Mouse (Mus musculus): ENCODE results near the gene Grm7.

The Grm7 gene

DNA sequence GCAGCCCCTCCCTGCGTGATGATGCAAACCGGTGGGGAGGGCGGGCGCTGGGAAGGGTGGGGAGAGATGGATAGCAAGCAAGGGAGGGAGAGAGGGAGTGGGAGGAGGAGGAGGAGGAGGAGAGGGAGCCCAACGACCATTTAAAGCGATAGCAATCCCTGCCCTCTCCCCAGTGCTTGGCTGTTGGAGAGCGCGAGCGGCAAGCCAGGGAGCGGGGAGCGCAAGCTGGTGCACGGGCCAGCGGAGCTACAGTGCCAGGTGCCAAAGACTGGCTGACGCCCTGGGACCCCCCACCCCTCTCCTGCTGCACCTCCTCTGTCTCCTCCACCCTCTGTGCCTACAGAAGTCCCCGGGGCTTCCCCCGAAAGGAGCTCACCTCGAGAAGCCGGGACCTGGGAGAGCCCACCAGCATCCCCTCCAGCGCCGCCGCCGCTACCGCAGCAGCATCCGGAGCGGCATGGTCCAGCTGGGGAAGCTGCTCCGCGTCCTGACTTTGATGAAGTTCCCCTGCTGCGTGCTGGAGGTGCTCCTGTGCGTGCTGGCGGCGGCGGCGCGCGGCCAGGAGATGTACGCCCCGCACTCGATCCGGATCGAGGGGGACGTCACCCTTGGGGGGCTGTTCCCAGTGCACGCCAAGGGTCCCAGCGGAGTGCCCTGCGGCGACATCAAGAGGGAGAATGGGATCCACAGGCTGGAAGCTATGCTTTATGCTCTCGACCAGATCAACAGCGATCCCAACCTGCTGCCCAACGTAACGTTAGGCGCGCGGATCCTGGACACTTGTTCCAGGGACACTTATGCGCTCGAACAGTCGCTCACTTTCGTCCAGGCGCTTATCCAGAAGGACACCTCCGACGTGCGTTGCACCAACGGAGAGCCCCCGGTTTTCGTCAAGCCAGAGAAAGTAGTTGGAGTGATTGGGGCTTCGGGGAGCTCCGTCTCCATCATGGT lies at the start of gene Grm7:
Gene Grm7, plus strand, starts transcription at position 171 of the 951 bp plus-strand sequence.
- no peak for DNase-seq (ENCODE audit: low read depth)

DNA sequence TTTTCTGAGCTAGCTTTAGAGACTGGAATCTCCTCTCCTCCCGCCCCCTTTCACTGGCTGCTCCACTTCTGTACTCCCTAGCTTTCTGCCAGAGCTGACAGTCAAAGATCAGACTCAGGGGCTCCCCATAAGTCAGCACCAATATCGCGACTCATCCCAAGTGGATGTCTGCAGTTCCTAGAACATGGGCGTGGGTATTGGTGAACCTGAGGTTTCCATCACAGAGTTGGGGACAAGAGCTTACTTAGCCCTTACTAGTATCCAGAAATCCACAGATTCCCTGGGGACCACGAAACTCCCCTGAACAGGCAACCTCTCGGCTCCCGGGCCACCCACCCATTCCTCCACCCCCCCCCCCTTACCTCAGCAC lies 355 bp upstream of the Grm7 start:
- DNase-seq (ENCODE audit: low read depth) = no peak

DNA sequence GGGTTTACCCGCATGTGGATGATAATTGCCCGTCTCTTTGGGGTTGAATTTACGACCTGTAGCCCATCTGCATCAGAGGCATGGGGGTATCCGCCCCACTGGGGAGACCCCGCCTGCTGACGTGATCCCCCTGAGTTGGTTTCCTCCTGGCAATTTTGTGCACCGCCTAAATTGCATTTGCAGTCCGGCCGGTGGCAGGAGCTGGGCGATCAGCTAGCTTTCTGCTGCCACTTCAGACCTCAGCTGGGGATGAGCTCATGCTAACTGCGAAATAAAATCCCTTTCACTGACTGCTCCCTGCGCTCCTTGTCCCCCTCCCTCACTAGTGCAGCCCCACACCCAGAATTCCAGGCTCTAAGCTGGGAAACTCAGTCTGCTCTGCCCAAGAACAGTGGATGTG lies 1.5 kb downstream of the Grm7 start:
- DNase-seq (ENCODE audit: low read depth) = no peak

DNA sequence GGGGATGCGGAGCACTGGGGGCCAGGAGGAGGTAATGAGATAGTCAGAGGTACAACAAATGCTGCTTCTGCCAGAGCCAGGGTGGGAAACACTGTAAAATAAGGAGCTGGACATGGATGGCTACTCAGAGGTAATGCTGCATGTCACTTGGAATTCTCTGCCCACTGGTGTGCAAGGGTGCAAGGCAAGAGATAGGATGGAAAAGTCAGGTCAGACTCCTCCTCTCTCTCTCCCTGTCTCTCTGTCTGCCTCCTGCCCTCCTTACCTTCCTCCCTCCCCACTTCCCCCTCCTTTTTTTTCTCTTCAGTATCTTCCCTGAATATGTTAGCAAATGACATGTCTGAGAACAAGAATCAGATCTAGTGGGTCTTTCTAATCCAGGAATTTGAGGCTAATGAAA lies 3.8 kb downstream of the Grm7 start:
- no peak for DNase-seq (ENCODE audit: low read depth)

GRCm38 (mm10) chr6:110653361-110654001 lies 8.1 kb downstream of the Grm7 start:
- no peak for DNase-seq (ENCODE audit: low read depth)

DNA sequence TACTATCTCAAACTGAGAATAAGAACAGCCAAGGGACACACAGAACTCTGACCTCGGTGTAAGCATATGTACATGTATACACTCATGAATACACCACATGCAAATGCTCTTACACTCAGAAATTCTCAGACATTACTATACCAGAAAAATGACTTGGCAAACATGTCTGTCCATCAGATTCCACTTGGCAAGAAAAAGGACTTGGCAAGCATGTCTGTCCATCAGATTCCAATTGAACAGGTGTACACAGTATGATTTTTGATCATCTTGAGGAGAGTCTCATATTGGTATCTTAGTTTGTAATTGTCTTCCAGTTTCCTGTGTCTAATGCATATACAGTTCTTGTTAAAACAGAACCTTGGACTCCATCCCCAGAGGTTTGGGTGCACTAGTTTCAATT lies 19.1 kb downstream of the Grm7 start:
- DNase-seq (ENCODE audit: low read depth) = no peak

DNA sequence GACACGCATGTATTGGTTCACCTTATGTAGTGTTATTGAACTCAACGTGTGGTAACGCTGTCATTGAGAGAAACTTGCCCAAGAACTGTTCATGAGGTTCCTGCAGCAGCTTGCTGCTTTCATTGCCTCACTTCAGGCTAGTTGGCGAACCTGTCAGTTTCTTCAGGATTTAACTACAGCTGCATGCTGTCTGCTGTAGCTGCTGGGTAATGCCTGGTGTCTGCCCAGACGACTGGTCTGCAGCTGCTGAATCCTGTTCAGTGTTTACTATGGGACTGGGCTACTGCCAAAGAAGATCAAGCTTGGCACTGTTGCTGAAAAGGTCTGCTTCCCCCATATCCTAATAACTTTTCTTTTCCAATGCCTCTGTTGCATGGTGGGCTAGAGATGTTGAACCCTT lies 23.1 kb downstream of the Grm7 start:
- DNase-seq (ENCODE audit: low read depth) = no peak

DNA sequence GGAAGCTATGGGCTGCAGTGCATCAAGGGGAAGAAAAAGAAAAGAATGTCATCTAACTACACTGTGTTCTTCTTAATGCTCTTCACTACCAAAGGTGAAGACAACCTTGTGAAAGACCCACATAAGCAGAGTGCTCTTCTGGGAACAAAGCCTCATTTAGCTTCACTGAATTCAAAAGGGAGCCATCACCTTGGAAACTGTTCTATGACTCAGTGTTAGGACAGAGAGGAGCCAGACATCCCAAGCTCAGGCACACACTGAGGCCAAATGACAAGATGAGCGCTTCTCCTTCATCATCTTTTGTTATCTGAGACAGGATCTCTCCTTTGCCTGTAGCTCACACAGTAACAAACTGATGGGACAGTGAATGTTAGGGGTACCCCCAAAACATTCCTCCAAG lies 45.6 kb downstream of the Grm7 start:
- no peak for DNase-seq (ENCODE audit: low read depth)

- no peak for DNase-seq (ENCODE audit: low read depth)
Observed at GRCm38 (mm10) chr6:110709763-110710162, 64.4 kb downstream of the Grm7 start.

DNA sequence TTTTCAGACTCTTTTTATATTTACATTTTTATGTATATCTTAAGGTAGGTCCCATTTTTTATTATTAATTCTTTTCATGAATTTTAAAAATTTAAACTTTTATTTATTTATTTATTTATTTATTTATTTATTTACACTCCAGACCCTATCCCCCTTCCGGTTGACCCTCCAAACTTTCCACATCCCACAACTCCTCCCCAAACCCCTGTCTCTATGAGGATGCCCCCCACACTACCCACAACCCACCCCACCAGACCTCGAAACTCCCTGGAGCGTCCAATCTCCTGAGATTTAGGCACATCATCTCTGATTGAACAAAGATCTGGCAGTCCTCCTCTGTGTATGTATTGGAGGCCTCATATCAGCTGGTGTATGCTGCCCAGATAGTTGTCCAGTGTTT lies 69.6 kb downstream of the Grm7 start:
- no peak for DNase-seq (ENCODE audit: low read depth)

- no peak for DNase-seq (ENCODE audit: low read depth)
Observed at GRCm38 (mm10) chr6:110723371-110723770, 78.0 kb downstream of the Grm7 start.

DNA sequence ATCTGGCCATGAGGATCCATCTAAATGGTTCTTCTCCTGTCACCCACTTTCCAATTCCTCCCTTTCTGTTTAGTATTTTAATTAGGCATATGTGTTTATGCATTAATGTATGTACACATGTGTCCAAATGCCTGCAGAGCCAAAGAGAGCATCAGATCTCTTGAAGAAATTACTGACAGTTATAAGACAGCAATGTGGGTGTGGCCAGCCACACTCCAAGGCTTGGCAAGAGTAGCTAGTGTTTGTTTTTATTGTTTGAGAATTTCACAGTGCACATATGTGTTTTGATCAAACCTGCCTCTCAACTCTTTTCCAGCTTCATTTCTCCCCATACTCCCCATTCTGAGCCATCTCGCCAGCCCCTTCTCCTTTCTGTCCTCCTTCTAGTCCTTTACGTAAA lies 88.5 kb downstream of the Grm7 start:
- DNase-seq (ENCODE audit: low read depth) = no peak

GRCm38 (mm10) chr6:110743981-110744670 lies 98.7 kb downstream of the Grm7 start:
- no peak for DNase-seq (ENCODE audit: low read depth)

GRCm38 (mm10) chr6:110755921-110756320 lies 110.5 kb downstream of the Grm7 start:
- no peak for DNase-seq (ENCODE audit: low read depth)

- no peak for DNase-seq (ENCODE audit: low read depth)
Observed at GRCm38 (mm10) chr6:110769588-110769987, 124.2 kb downstream of the Grm7 start.

GRCm38 (mm10) chr6:110772652-110773051 lies 127.3 kb downstream of the Grm7 start:
- no peak for DNase-seq (ENCODE audit: low read depth)

DNA sequence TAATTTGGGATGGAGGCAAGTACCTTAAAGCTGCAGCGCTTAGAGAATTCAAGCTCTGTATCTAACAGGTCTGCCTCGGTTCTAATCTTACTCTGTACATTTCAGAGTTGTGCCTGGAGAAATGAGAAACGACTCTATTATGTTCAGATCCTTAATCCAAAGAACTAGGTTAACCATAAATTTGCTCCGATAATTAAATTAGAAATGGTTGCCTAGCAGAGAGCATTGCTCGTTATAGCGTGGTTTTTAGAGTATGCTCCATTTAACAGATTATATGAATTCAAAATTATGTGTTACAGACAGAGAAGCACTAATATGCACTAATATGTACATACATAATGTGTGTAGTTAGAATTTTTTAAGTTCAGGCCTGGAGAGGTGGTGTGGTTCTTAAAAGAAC lies 130.7 kb downstream of the Grm7 start:
- DNase-seq (ENCODE audit: low read depth) = no peak

DNA sequence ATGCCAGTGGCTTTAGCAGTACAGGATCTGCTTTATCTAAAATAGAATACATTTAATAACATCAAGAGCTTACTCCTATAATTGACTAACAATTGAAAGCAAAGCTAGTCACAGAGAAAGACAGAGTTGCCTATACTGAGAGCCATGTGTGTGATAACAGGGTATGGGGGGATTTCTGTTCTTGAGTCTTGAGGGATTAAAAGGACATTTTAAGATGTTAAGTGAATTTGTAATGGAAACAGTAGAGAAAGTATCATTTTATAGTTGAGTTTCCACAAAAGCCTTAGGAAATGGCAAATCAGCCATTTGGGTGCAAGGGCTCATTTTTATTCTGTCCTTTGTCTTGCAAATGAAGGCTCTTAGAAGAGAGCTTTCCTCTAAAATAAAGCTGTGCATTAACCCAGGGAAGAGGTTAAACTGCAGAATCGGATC lies 140.1 kb downstream of the Grm7 start:
- no peak for DNase-seq (ENCODE audit: low read depth)

- DNase-seq (ENCODE audit: low read depth) = no peak
Observed at GRCm38 (mm10) chr6:110792696-110793095, 147.3 kb downstream of the Grm7 start.

DNA sequence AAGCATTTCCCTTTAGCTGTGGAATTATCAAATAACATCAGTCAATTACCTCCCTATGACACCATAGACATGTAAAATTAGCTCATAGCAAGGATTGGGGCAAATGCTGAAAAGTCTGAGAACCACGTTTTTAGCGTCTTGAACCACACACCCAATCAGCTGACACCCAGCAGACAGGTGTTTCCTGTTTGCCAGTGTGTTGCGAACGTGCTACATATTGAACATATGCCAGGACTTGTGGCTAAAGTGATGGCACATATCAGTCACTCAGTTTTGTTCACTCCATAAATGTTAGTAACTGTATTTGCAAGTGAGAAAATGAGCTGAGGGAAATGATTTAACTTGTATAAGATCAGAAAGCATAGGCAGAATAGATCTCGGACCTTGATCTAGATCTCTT lies 162.1 kb downstream of the Grm7 start:
- DNase-seq (ENCODE audit: low read depth) = peak; percentile 20

DNA sequence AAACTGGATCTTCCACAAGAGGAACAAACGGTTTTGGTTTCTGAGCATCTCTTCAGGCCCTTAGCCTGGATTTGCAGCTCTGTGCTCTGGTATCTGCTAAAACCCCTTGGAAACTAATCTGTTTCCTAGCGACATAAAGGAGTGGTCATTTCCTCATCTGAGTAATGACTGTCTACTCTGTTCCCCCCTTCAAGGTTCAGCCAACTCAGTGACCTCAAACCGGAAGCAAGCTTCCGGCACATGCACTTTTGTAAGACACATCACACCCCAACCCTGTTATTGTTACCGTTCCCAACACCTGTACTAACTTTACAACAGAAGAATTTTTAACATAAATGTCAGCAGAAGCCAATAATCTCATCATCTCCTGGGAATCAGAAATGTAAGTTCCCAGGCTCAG lies 166.8 kb downstream of the Grm7 start:
- no peak for DNase-seq (ENCODE audit: low read depth)

GRCm38 (mm10) chr6:110818236-110818635 lies 172.9 kb downstream of the Grm7 start:
- no peak for DNase-seq (ENCODE audit: low read depth)

DNA sequence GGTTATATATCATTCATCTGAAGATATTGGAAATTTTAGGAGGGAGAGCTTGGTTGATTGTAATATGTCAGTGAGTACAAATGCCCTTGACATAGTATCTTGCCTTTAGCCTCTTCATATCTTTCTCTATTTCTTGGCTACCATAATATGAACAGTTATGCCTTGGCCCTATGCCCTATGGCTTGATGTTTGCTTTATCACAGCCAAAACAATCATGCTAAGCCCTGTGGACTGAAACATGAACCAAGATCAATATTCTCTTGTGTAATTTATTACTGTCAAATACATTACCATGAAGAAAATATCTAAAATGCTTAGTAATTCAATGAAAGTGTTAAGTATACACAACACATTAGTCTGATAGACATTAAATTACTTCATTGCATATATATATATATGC lies 222.9 kb downstream of the Grm7 start:
- DNase-seq (ENCODE audit: low read depth) = no peak
